Mouse (Mus musculus) CH12.LX (cell line): ENCODE measurements at regions not wholly inside any gene's neighbourhood (a gene's known extent, or its start where the extent isn't known, plus 50 kb on each side); places are given as distances from the start of the nearest gene placed in this dataset.

Source experiments
- DNase-seq: peaks from one replicate; pipeline ENCODE4 v3.0.0-alpha.2; 2013; ENCODE audit errors: extremely low read depth
- H3K27ac ChIP-seq: 2 replicates; pipeline ENCODE4 v1.5.1; 2012; ENCODE audit warnings: low read depth, mild to moderate bottlenecking, control low read depth, moderate library complexity; ENCODE audit not compliant: insufficient read depth
- H3K27me3 ChIP-seq: replicated peaks from 2 replicates; pipeline ENCODE3; 2012; ENCODE audit warnings: inconsistent platforms
- H3K36me3 ChIP-seq, 2 experiments: replicated peaks in 1 of 2; 2 replicates each; pipeline versions ENCODE3 to v1.6.1; 2012; ENCODE audit warnings: inconsistent platforms in 1 of 2, low read length in 1 of 2, mild to moderate bottlenecking in 1 of 2, mixed read lengths in 1 of 2, moderate library complexity in 1 of 2; ENCODE audit not compliant: control insufficient read depth in 1 of 2, insufficient read depth in 1 of 2
- H3K4me1 ChIP-seq, 2 experiments: 2 replicates each; pipeline ENCODE4 v1.6.1; 2012; ENCODE audit warnings: inconsistent platforms in 1 of 2, moderate library complexity in 1 of 2; ENCODE audit not compliant: insufficient read depth in 2 of 2, control insufficient read depth in 1 of 2
- H3K4me2 ChIP-seq: 2 replicates; pipeline ENCODE4 v1.6.1; 2012; ENCODE audit warnings: low read depth, mild to moderate bottlenecking, control low read depth; ENCODE audit not compliant: poor library complexity, insufficient read depth, severe bottlenecking
- H3K4me3 ChIP-seq, 3 experiments: fragments of 150-350 bp in 1 of 3; sonication (generic) in 1 of 3; replicated peaks in 1 of 3; 2 replicates each; pipeline versions ENCODE3 to v1.5.1; 2011 to 2012; ENCODE audit warnings: low read depth in 2 of 3, low read length in 2 of 3, mild to moderate bottlenecking in 2 of 3, moderate library complexity in 2 of 3, control low read depth in 1 of 3, improper control_type of control experiment in 1 of 3, inconsistent platforms in 1 of 3, mixed read lengths in 1 of 3; ENCODE audit not compliant: poor library complexity in 1 of 3
- H3K79me2 ChIP-seq: replicated peaks from 2 replicates; pipeline ENCODE4 v1.6.1; 2012; ENCODE audit warnings: mild to moderate bottlenecking, moderate library complexity; ENCODE audit not compliant: control insufficient read depth, poor library complexity, insufficient read depth, severe bottlenecking; ENCODE audit errors: extremely low read depth
- H3K9ac ChIP-seq: 2 replicates; pipeline ENCODE4 v1.6.1; 2012; ENCODE audit warnings: low read depth, mild to moderate bottlenecking, control low read depth, moderate library complexity; ENCODE audit not compliant: insufficient read depth
- H3K9me3 ChIP-seq: replicated peaks from 2 replicates; pipeline ENCODE3; 2012; ENCODE audit warnings: low read length, inconsistent platforms, mixed read lengths
- BHLHE40 ChIP-seq: IDR thresholded peaks from 2 replicates; pipeline ENCODE4 v1.6.1; 2011; ENCODE audit warnings: mild to moderate bottlenecking, low read depth, low read length, improper control_type of control experiment
- CHD2 ChIP-seq: IDR thresholded peaks from 2 replicates; pipeline ENCODE4 v1.6.1; 2011; ENCODE audit warnings: low read length, improper control_type of control experiment
- CTCF ChIP-seq, 2 experiments: IDR thresholded peaks in 1 of 2; conservative IDR thresholded peaks in 1 of 2; 2 replicates each; pipeline ENCODE4 v1.5.1; 2011 to 2012; ENCODE audit warnings: low read depth in 2 of 2, low read length in 2 of 2, improper control_type of control experiment in 1 of 2, inconsistent platforms in 1 of 2, mild to moderate bottlenecking in 1 of 2, moderate library complexity in 1 of 2
- E2F4 ChIP-seq: IDR thresholded peaks from 2 replicates; pipeline ENCODE4 v1.6.1; 2011; ENCODE audit warnings: low read depth, low read length, improper control_type of control experiment; ENCODE audit not compliant: insufficient replicate concordance
- ELF1 ChIP-seq: IDR thresholded peaks from 2 replicates; pipeline ENCODE4 v1.6.1; 2014; ENCODE audit warnings: low read depth, mild to moderate bottlenecking, inconsistent platforms, low read length, improper control_type of control experiment
- EP300 ChIP-seq: IDR thresholded peaks from 2 replicates; pipeline ENCODE4 v1.6.1; 2011; ENCODE audit warnings: low read length, improper control_type of control experiment
- HCFC1 ChIP-seq: IDR thresholded peaks from 2 replicates; pipeline ENCODE4 v1.6.1; 2012; ENCODE audit warnings: low read depth, mild to moderate bottlenecking, inconsistent platforms, low read length, improper control_type of control experiment
- IRF4 ChIP-seq: IDR thresholded peaks from 2 replicates; pipeline ENCODE4 v1.6.1; 2014; ENCODE audit warnings: low read depth, mild to moderate bottlenecking, inconsistent platforms, low read length, improper control_type of control experiment
- JUN ChIP-seq: IDR thresholded peaks from 2 replicates; pipeline ENCODE4 v1.6.1; 2011; ENCODE audit warnings: low read depth, mild to moderate bottlenecking, low read length, improper control_type of control experiment, moderate library complexity; ENCODE audit not compliant: insufficient read depth
- MAFK ChIP-seq: IDR thresholded peaks from 2 replicates; pipeline ENCODE4 v1.6.1; 2011; ENCODE audit warnings: low read length, improper control_type of control experiment; ENCODE audit not compliant: insufficient replicate concordance
- MAZ ChIP-seq: IDR thresholded peaks from 2 replicates; pipeline ENCODE4 v1.6.1; 2012; ENCODE audit warnings: low read depth, mild to moderate bottlenecking, inconsistent platforms, low read length, improper control_type of control experiment, moderate library complexity
- MXI1 ChIP-seq: IDR thresholded peaks from 2 replicates; pipeline ENCODE4 v1.6.1; 2011; ENCODE audit warnings: mild to moderate bottlenecking, low read depth, low read length, improper control_type of control experiment
- POLR2A ChIP-seq: IDR thresholded peaks from 2 replicates; pipeline ENCODE4 v1.6.1; 2011; ENCODE audit warnings: low read depth, mild to moderate bottlenecking, improper control_type of control experiment, low read length
- POLR2AphosphoS2 ChIP-seq: IDR thresholded peaks from 2 replicates; pipeline ENCODE4 v1.6.1; 2011; ENCODE audit warnings: low read depth, low read length, improper control_type of control experiment
- SIN3A ChIP-seq: IDR thresholded peaks from 2 replicates; pipeline ENCODE4 v1.6.1; 2012; ENCODE audit warnings: low read length, improper control_type of control experiment, inconsistent platforms
- TCF12 ChIP-seq: IDR thresholded peaks from 2 replicates; pipeline ENCODE4 v1.6.1; 2014; ENCODE audit warnings: low read depth, mild to moderate bottlenecking, inconsistent platforms, low read length, improper control_type of control experiment
- dilution Hi-C: fragments of 300-500 bp; cut with MboI; formaldehyde crosslinking; loops from 2 replicates; pipeline ENCODE4 v1.14.3; 2020; ENCODE audit warnings: low sequenced_read_pairs; ENCODE audit not compliant: extremely low pct_unique_long_range_greater_than_20kb, extremely low pct_ligation_motif_present
- in situ Hi-C: fragments of 300-500 bp; cut with MboI; formaldehyde crosslinking; loops from 3 replicates; pipeline ENCODE4 v1.14.3; 2019; ENCODE audit warnings: low sequenced_read_pairs, low pct_ligation_motif_present, low pct_unique_long_range_greater_than_20kb, mixed read lengths

DNA sequence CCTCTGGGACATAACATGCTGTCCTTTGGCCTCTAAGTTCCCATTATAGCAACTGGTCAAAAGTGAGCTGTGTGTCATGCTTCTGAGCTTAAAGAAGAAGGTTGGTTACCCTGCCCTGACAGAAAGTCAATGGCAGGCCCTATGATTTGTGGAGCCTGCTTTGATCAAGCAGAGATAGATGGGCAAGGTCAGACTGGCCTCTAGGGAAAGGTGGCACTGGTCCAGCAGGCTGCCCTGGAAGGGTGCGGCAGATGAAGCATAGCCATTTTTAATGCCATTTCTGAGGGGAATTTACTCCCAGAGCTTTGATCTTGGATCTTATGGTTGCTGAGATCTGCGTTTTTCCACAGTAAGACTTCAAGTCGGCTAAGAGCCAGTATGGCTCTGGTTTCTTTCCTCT lies 293.2 kb upstream of the Rack1 start:
- no peak overlapping the region for H3K27ac ChIP-seq
- no peaks in the 10 kb centered on the region for H3K79me2 ChIP-seq
- H3K27me3 ChIP-seq: no peaks in the 10 kb centered on the region
- in situ Hi-C loops (no loop called here), dilution Hi-C loops (no loop called here)
- H3K9me3 ChIP-seq: no peaks in the 10 kb centered on the region
- H3K4me1 ChIP-seq: no peaks in the 10 kb centered on the region
- DNase-seq: no peak
- H3K4me3 ChIP-seq: no peak overlapping the region
- H3K4me2 ChIP-seq: no peak overlapping the region
- no peaks in the 10 kb centered on the region for H3K36me3 ChIP-seq
- H3K9ac ChIP-seq: no peak overlapping the region
- TF ChIP-seq TCF12: no peak
- no peak for TF ChIP-seq CTCF (conservative IDR thresholded peaks at IDR 0.05 in 1 of 2, IDR thresholded peaks at IDR 0.05 in 1 of 2; ENCODE audit: low read depth in 2 of 2, low read length in 2 of 2)
- TF ChIP-seq HCFC1: no peak
- no peak for TF ChIP-seq BHLHE40
- TF ChIP-seq CHD2: no peak
- no peak for TF ChIP-seq IRF4
- TF ChIP-seq, all 38 proteins: peak for 0

- Histone ChIP-seq H3K79me2 (no peaks in the 10 kb centered on the region), H3K4me3 (no peak overlapping the region), H3K27me3 (no peaks in the 10 kb centered on the region), H3K27ac (no peak overlapping the region), H3K4me1 (no peaks in the 10 kb centered on the region), H3K9ac (no peak overlapping the region), H3K9me3 (no peaks in the 10 kb centered on the region), H3K4me2 (no peak overlapping the region), H3K36me3 (no peaks in the 10 kb centered on the region)
- TF ChIP-seq E2F4: no peak
- TF ChIP-seq CHD2: no peak
- TF ChIP-seq ELF1: no peak
- no peak for TF ChIP-seq JUN
- TF ChIP-seq POLR2A: no peak
- TF ChIP-seq SIN3A: no peak
- no peak for TF ChIP-seq POLR2AphosphoS2
- no peak for TF ChIP-seq MXI1
- TF ChIP-seq EP300: no peak
- no peak for TF ChIP-seq MAZ
- TF ChIP-seq MAFK: no peak
- in situ Hi-C loops: no loop called here
- dilution Hi-C loops: no loop called here
- no peak for DNase-seq
Measured at GRCm38 (mm10) chr11:48502011-48502806, 297.9 kb upstream of the Rack1 start.
